Mouse (Mus musculus): ENCODE data around the gene Tmem214.

The Tmem214 gene

DNA sequence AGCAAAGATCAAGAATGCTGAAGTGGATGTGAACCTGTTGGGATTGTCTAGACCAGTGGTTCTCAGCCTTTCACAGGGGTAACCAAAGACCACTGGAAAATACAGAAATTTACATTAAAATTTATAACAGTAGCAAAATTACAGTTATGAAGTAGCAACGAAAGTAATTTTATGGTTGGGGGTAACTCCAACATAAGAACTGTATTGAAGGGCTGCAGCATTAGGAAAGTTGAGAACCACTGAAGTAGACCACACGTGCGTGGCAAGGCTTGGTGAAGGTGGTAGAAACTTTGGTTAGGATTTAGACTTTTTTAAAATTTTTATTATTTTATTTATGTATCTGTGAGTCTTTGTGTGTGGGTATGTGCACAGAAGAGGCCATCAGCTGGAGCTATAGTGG lies at the start of gene Tmem214:
Gene Tmem214, plus strand, starts transcription at position 301 of the 400 bp plus-strand sequence.
- DNase-seq (ENCODE audit: low read depth, low spot score), result no peak

GRCm38 (mm10) chr5:30818758-30819309 lies 49.0 kb upstream of the Tmem214 start:
- DNase-seq (ENCODE audit: low read depth, low spot score), result no peak

DNA sequence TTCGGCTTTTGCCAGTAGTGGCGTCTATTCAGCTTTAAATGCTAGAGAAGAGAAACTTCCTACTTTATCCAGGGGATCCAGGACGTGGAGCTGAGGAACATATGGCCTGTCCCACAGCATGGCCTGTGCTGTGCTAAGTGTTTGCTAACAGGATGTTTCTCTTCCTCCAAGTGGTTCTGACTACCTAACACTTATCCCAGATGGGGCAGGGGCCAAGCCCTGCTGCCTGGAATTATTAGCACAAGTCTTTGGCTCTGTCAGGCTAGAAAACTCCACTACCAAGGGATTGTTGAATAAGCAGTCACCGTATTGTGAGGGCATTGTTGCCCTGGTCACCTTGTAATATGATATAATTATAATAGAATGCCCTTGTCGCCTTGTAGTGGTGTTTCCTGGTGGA lies 45.1 kb upstream of the Tmem214 start:
- no peak for DNase-seq (ENCODE audit: low read depth, low spot score)

- DNase-seq (ENCODE audit: low read depth, low spot score), result no peak
Observed at GRCm38 (mm10) chr5:30823091-30823490, 44.7 kb upstream of the Tmem214 start.

DNA sequence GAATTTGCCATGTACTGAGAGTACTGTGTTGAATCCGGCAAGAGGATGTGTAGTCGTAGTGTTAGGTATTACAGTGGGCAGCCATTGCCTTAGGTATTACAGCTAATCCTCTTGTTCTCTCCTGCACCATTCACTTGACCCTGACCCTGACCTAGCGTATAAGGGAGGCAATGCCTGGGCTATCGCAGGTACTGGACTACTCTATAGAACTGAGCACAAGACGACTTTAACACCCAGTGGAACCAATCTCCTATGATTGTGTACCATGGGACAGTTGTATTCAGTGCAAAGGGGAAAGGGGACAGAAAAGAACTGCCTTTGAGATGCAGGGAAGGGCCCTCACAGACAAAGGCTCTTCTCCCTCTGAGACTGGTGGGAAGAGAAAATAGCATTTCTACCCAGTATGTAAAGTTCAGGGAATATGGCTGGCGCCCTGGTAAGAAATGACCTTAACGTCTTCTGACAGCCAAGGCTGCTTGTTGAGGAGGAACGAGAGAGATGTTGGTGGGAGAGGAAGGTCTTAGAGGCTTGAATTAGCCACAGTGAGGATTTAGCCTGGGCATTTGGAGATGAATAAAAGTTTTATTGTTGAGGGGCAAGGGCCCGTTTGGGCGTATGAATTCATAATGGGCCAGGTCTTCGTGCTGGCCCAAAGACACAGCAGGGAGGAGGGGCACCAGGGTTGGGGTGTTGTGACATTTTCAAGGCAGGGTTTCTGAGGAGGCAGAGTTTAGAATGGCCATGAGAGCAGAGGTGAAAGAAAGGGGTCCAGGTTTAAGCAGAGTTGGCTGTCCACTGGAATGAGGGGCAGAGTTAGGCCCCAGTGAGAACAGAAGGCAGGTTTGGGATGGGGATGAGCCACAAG lies 43.5 kb upstream of the Tmem214 start:
- no peak for DNase-seq (ENCODE audit: low read depth, low spot score)

DNA sequence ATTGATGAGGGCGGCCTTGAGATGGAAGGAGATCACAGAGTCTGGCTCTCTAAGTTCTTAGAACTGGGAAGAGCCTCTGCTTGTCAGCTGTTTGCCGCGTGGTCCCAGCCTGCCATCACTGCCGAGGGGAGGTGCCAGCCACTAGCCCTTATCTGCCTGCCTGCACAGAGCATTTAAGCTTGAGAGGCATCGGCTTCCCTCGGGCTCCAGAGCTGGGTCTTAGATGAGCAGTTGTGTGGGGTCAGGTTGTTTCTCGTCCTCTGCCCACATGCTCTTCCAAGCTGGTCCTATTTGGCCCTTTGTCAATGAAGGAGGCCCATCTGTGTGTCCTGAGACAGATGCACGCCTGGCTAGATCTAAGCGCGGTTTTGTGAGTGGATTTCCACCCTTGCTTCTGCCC lies 42.6 kb upstream of the Tmem214 start:
- DNase-seq (ENCODE audit: low read depth, low spot score), result no peak

DNA sequence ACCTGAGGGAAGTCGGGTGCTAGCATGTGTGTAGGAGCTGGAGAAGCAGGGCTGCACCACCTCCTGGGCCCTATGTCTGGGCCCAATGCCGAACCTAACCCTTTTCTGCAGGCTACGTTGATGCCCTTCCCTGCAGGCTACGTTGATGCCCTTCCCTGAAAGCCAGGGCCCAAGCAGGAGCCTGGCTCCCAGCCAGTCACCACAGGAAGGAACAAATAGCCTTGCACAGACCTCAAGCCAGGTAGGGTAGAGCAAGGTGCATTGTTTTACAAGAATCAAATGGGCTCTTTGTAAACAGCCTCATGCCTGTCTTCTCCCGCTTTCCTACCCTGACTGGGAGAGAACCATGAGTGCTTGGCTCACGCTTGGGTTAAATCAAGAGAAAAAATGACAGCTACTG lies 42.0 kb upstream of the Tmem214 start:
- DNase-seq (ENCODE audit: low read depth, low spot score), result no peak

GRCm38 (mm10) chr5:30833416-30833815 lies 34.4 kb upstream of the Tmem214 start:
- no peak for DNase-seq (ENCODE audit: low read depth, low spot score)

- no peak for DNase-seq (ENCODE audit: low read depth, low spot score)
Observed at GRCm38 (mm10) chr5:30839731-30840130, 28.1 kb upstream of the Tmem214 start.

DNA sequence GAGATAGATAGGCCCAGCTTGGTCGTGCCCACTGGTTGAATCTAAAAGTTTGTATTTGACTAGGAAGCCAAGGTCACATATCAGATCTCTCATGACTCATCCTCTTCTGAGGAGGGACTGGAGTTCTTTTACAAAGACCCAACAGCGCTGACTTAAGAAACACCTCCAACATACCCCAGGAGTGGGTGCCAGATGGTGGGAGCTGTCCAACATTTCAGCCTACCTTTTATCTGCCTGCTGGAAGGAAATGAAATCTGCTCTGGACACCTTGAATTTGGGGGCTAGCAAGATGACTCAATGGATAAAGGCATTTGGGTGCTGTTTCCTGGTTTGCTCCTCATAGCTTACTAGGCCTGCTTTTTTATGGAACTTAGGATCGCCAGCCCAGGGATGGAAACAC lies 25.9 kb upstream of the Tmem214 start:
- no peak for DNase-seq (ENCODE audit: low read depth, low spot score)

- no peak for DNase-seq (ENCODE audit: low read depth, low spot score)
Observed at GRCm38 (mm10) chr5:30849891-30850555, 17.8 kb upstream of the Tmem214 start.

DNA sequence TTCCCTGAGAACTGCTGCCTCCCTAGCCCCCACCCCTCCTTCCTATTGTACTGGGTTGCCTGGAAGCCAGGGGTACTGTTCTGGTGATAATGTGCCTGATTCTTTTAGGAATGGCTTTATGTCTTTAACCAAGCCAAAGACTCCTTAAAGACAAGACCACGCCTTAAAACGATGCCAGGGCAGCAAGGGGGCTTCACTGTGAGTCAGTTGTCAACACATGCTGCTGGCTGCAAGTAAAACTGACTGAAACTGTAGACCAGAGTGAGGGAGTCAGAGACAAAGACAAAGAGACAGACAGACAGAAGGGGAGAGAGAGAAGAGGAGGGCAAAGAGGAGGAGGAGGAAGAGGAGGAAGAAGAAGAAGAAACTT lies 17.3 kb upstream of the Tmem214 start:
- no peak for DNase-seq (ENCODE audit: low read depth, low spot score)

- no peak for DNase-seq (ENCODE audit: low read depth, low spot score)
Observed at GRCm38 (mm10) chr5:30853522-30853921, 14.3 kb upstream of the Tmem214 start.

- peak; percentile 12 for DNase-seq (ENCODE audit: low read depth, low spot score)
Observed at GRCm38 (mm10) chr5:30855674-30856073, 12.1 kb upstream of the Tmem214 start.

GRCm38 (mm10) chr5:30856124-30856523 lies 11.7 kb upstream of the Tmem214 start:
- no peak for DNase-seq (ENCODE audit: low read depth, low spot score)

- no peak for DNase-seq (ENCODE audit: low read depth, low spot score)
Observed at GRCm38 (mm10) chr5:30863852-30864251, 4.0 kb upstream of the Tmem214 start.

DNA sequence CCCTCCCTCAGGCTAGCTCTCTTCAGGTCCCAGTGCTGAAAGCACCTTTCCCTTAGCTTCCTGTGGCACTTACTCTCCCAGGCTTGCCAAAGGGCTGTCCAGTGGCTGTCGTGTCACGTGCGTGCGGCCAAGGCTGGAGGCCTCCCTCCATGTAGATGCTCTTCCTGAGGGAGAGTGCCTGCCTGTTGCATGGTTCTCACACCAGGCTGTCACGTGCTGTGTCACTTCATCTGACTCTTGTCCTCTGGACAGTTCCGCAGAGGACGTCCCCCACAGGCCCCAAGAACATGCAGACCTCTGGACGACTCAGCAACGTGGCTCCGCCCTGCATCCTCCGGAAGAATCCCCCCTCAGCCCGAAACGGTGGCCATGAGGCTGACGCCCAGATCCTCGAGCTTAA lies 3.5 kb upstream of the Tmem214 start:
- no peak for DNase-seq (ENCODE audit: low read depth, low spot score)

DNA sequence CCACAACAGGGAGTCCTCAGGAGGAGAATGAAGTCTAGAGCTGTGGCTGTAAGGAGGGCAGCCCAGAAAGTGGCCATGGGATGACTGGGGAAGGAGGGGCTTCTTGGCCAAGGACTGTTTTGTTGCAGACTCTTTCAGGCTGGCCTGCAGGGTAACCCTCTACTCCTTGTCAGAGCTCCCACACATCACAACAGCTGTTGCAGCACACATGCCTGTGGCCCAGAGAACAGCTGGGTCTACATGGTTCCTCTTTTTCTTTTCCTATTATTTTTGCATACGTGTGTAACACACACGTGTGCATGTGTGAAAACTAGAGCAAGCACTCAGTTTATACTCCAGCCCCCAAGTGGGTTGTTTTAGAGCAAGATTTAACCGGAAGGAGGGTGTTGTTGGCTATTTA lies 941 bp upstream of the Tmem214 start:
- DNase-seq (ENCODE audit: low read depth, low spot score), result no peak

- no peak for DNase-seq (ENCODE audit: low read depth, low spot score)
Observed at GRCm38 (mm10) chr5:30868981-30869380, 1.2 kb downstream of the Tmem214 start.

- peak; percentile 93 for DNase-seq (ENCODE audit: low read depth, low spot score)
Observed at GRCm38 (mm10) chr5:30869405-30870130, 1.8 kb downstream of the Tmem214 start.

DNA sequence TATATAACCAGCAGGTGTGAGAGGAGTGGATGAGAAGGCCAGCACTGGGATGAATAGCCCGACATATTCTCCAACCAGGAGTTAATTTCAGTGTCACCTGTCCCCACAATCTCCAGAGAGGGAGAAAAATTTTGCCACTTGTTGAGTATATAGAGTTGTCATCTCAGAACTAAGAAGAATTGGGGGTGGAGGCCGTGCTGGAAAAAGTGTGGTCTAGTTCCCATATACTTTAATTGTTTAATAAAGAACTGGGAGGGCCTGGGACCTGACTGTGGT lies 2.3 kb downstream of the Tmem214 start:
- no peak for DNase-seq (ENCODE audit: low read depth, low spot score)

DNA sequence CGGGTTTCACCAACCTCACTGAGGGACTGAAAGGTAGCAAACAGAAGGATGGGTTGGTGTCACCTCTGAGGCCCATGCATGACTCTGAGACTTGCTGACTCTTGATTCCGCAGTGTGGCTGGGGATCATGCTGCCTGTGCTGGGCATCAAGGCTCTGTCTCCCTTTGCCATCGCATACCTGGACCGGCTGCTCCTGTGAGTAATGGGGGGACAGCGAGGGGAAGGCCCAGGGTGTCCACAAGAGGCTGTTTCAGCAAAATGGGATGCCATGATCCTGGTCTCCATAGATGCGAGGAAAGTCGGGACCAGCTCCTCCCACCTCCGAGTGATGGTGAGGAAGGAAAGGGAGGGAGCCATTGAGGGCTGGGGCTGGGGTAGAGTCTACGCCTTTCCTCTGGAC lies 4.8 kb downstream of the Tmem214 start:
- no peak for DNase-seq (ENCODE audit: low read depth, low spot score)

Data from CD4-positive, CD25-positive, alpha-beta regulatory T cell, adult 2 months (primary cell).